Mouse (Mus musculus) C2C12 (cell line): ENCODE data around the gene Ank3.

Experiments
- FOSL1 ChIP-seq: IDR thresholded peaks from one replicate; pipeline ENCODE4 v1.8.0; 2011; ENCODE audit warnings: mild to moderate bottlenecking, low read length; ENCODE audit not compliant: poor library complexity, insufficient read depth, severe bottlenecking
- MAX ChIP-seq: IDR thresholded peaks from one replicate; pipeline ENCODE4 v1.6.1; 2011; ENCODE audit warnings: mild to moderate bottlenecking, control low read depth

- TF ChIP-seq MAX (no peak), FOSL1 (no peak)
Observed at GRCm38 (mm10) chr10:70060689-70061081, 662.1 kb downstream of the Ank3 start.
